Mouse (Mus musculus): Measurements from ENCODE around the gene Sf3a1. TPM values are rescaled to one million over a fixed set of nuclear protein-coding genes. Genes with fewer than 3 reads are reported as not detected.
A peak's percentile ranks its signal among the peaks of the same experiment; 100 is the strongest.

The Sf3a1 gene
- polyA plus RNA-seq, 1 experiment from 2014 or later = 38.7 TPM

DNA sequence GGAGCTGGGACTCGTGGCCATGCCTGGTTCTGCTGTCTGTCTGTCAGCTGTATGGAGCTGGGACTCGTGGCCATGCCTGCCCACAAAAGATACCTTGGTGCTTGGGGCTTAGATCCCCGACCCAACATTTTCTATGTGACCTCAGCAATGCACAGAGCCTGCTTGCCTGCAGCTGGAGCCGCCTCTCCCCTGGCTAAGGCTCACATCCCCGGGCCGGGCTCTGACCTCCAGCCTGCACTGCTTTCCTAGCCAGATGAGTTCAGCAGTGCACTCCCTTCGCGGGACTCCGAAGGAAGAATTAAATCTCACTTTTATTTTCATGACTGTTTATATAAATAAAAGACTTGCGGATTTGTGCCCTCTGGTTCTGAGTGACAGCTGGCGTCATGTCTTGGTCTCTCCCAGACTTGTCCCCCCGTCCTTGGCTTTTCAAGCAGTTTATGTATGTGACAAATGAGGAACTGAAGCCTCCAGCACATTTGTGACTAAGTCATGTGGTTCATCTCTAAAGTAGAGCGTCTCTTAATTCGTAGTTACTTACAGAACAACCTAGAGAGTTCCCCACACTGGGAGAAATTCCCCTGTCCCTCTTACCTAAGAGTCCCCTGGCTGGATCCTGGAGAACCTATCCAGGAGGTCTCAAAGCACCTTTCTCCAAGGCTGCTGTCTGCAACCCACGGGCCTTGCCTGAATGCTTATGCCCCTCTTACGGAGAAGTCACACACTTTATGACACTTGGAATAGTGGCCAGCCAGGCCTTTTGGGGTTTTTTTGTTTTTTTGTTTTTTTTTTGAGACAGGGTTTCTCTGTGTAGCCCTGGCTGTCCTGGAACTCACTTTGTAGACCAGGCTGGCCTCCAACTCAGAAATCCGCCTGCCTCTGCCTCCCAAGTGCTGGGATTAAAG, 62.1 kb downstream of the Sf3a1 start:
- Histone ChIP-seq H3K36me3 (ENCODE audit: control insufficient read depth, insufficient read depth, low read length) (no peaks in the 10 kb centered on the region), H3K27me3 (replicated peaks; ENCODE audit: control insufficient read depth, insufficient read depth, low read length) (peaks cover 10% of the 10 kb centered on the region), H3K9ac (ENCODE audit: low read depth, low read length) (no peak overlapping the region), H3K27ac (ENCODE audit: low read depth, low read length) (no peak overlapping the region), H3K4me3 (ENCODE audit: low read length) (no peak overlapping the region), H3K4me1 (ENCODE audit: control insufficient read depth, insufficient read depth, low read depth, low read length) (peaks cover 6% of the 10 kb centered on the region; the same call in 1 of the 2 replicates), H3K9me3 (ENCODE audit: control insufficient read depth, low read length) (peaks cover 5% of the 10 kb centered on the region; the same call in 1 of the 2 replicates), H3K4me2 (ENCODE audit: low read length) (no peak overlapping the region)
- ATAC-seq = no peak
- WGBS = 79% methylated on average over 17 of the region's 17 CpGs

DNA sequence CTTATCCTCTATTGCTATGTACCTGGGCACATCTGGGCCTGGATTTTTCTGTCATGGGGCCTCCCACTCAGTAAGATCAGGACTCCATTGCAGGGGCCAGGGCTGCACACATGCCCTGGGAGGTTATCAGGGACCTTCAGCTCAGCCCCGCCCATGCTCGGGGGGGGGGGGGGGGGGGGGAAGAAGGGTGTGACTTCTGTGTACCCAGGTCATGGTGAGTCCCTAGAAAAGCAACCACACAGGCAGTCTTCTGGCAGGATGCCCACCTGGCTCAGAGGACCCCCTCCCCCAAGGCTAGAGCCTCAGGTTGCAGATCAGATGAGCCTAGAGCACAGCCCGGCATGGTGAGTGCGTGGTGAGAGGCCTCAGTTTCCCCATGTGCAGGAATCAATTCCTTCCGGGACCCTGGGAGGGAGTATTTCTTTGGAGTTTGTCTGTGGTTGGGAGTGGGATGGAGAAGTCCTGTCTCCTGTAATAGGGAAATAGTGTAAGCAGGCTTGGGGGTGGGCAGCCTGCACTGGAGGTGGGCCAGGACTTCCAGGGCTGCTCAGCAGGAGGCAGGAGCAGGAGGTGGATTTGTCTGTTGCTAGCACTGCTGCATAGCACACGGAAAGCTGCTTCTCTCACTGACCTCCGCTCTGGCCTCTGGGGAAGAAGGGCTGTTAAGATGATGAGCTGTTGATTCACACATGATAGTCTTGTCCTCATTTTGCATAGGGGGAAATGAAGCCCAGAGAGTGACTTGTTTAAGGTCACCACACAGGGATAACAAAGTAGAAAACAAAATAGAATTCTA, 63.4 kb downstream of the Sf3a1 start:
- ATAC-seq = no peak
- Histone ChIP-seq H3K9me3 (ENCODE audit: control insufficient read depth, low read length) (no peaks in the 10 kb centered on the region), H3K4me2 (ENCODE audit: low read length) (no peak overlapping the region), H3K4me1 (ENCODE audit: control insufficient read depth, insufficient read depth, low read depth, low read length) (no peaks in the 10 kb centered on the region; the same call in 1 of the 2 replicates), H3K36me3 (ENCODE audit: control insufficient read depth, insufficient read depth, low read length) (no peaks in the 10 kb centered on the region), H3K27ac (ENCODE audit: low read depth, low read length) (no peak overlapping the region), H3K4me3 (ENCODE audit: low read length) (no peak overlapping the region), H3K9ac (ENCODE audit: low read depth, low read length) (no peak overlapping the region), H3K27me3 (replicated peaks; ENCODE audit: control insufficient read depth, insufficient read depth, low read length) (0 out of 2 replicates have a peak, but pooled peaks cover 3% of the 10 kb centered on the region)
- 44% methylated on average over 5 of the region's 7 CpGs for WGBS

DNA sequence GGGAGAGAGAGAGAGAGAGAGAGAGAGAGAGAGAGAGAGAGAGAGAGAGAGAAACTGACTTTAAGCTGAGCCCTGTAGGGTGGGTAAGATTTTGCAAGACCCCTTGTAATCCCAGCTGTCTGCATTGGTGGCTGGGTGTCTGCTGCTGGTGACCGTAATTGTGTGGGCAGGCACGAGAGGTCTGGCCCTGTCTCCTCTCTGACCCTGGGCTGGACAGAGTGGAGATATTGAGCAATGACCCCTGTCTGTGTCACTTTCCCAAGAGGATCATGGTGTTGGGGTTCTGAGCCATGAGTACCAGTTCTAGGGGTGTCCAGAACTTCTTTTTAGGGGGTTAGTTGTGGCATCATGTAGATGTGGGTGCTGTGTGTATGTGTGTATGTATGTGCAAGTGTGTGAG, 64.1 kb downstream of the Sf3a1 start:
- no peaks in the 10 kb centered on the region for H3K27me3 ChIP-seq (replicated peaks; ENCODE audit: control insufficient read depth, insufficient read depth, low read length)
- H3K27ac ChIP-seq (ENCODE audit: low read depth, low read length) = no peak overlapping the region
- peaks cover 2% of the 10 kb centered on the region; the same call in 1 of the 2 replicates for H3K4me1 ChIP-seq (ENCODE audit: control insufficient read depth, insufficient read depth, low read depth, low read length)
- H3K9ac ChIP-seq (ENCODE audit: low read depth, low read length) = no peak overlapping the region
- H3K9me3 ChIP-seq (ENCODE audit: control insufficient read depth, low read length) = no peaks in the 10 kb centered on the region
- ATAC-seq = no peak
- H3K4me2 ChIP-seq (ENCODE audit: low read length) = no peak overlapping the region
- 61% methylated on average over 2 of the region's 2 CpGs for WGBS
- H3K4me3 ChIP-seq (ENCODE audit: low read length) = no peak overlapping the region
- no peaks in the 10 kb centered on the region for H3K36me3 ChIP-seq (ENCODE audit: control insufficient read depth, insufficient read depth, low read length)

DNA sequence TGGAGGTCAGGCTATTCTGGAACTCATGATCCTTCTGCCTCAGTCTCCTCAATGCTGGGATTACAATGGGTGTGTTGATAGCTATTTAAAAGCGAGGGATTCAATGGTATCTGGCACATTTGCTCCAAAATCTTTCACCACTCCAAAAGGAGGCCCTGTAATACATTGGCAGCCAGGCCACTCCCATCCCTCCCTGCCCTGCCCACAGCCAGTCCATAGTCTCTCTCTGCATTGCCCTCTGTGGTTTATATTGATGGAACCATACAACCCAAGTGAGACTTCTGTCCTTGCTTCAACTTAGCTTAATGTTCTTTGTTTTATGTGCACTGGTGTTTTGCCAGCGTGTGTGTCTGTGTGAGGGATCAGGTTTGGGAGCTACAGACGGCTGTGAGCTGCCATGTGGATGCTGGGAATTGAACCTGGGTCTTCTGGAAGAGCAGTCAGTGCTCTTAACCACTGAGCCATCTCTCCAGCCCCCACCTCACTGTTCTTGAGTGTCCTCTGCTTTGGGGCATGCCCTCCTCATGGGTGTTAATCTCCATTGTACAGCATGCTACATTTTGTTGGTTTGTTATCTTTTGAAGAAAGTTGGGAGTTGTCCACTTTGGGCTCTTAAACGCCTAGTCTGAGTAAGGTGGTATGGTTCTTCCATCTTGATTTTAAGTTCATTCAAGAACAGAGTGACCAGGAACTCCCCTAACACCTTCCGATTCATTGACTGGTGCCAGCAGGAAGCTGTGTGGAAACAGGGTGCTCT, 66.6 kb downstream of the Sf3a1 start:
- 85% methylated on average over 5 of the region's 5 CpGs for WGBS
- no peak for ATAC-seq
- no peaks in the 10 kb centered on the region for H3K36me3 ChIP-seq (ENCODE audit: control insufficient read depth, insufficient read depth, low read length)
- no peak overlapping the region for H3K27ac ChIP-seq (ENCODE audit: low read depth, low read length)
- no peaks in the 10 kb centered on the region for H3K27me3 ChIP-seq (replicated peaks; ENCODE audit: control insufficient read depth, insufficient read depth, low read length)
- no peak overlapping the region for H3K4me3 ChIP-seq (ENCODE audit: low read length)
- no peak overlapping the region for H3K4me2 ChIP-seq (ENCODE audit: low read length)
- H3K9ac ChIP-seq (ENCODE audit: low read depth, low read length) = no peak overlapping the region
- peaks cover 2% of the 10 kb centered on the region; the same call in 1 of the 2 replicates for H3K4me1 ChIP-seq (ENCODE audit: control insufficient read depth, insufficient read depth, low read depth, low read length)
- no peaks in the 10 kb centered on the region for H3K9me3 ChIP-seq (ENCODE audit: control insufficient read depth, low read length)

DNA sequence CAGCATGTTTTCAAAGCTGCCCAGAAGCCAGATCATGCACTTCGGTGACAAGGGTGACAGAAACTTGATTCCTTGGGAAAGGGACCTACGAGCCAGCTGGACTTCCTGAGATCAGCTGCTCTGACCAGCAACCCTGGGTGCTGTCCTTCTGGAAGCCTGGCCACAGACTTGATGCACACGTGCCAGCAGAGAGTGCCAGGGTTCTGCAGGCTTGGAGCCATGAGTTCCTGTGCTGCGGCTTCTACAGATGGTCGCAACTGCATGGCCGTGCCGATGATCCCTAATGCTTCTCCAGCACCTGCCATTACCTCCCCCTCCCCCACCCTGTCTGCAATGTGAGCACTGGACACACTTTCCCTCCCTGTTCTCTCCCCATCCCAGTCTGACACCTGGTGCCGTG, 68.3 kb downstream of the Sf3a1 start:
- 51% methylated on average over 8 of the region's 8 CpGs for WGBS
- H3K36me3 ChIP-seq (ENCODE audit: control insufficient read depth, insufficient read depth, low read length) = no peaks in the 10 kb centered on the region
- no peaks in the 10 kb centered on the region for H3K27me3 ChIP-seq (replicated peaks; ENCODE audit: control insufficient read depth, insufficient read depth, low read length)
- H3K4me3 ChIP-seq (ENCODE audit: low read length) = no peak overlapping the region
- H3K4me1 ChIP-seq (ENCODE audit: control insufficient read depth, insufficient read depth, low read depth, low read length) = peaks cover 2% of the 10 kb centered on the region; the same call in 1 of the 2 replicates
- H3K9me3 ChIP-seq (ENCODE audit: control insufficient read depth, low read length) = no peaks in the 10 kb centered on the region
- no peak overlapping the region for H3K4me2 ChIP-seq (ENCODE audit: low read length)
- peak; percentile 77; the same call in 1 of the 2 replicates for ATAC-seq
- H3K9ac ChIP-seq (ENCODE audit: low read depth, low read length) = no peak overlapping the region
- H3K27ac ChIP-seq (ENCODE audit: low read depth, low read length) = no peak overlapping the region

DNA sequence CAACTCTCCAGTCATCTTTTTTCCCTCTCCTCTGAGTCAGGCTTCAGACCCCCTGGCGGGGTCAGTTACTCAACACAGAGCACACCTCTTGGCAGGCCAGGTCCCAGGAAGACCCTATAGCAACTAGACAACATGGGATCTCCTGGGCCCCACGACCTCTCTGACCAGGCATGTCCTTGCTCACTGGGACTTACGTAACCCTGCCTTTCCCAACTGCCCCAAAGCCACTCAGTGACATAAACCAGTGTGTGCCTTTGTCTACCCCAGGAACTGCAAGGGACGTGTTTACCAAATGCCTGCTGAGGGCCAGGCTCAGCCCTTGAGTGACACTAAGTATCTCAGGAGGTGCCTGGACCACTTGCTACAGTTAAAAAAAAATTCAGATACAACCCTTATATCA, 69.7 kb downstream of the Sf3a1 start:
- Histone ChIP-seq H3K27me3 (replicated peaks; ENCODE audit: control insufficient read depth, insufficient read depth, low read length) (no peaks in the 10 kb centered on the region), H3K9ac (ENCODE audit: low read depth, low read length) (no peak overlapping the region), H3K9me3 (ENCODE audit: control insufficient read depth, low read length) (no peaks in the 10 kb centered on the region), H3K27ac (ENCODE audit: low read depth, low read length) (no peak overlapping the region), H3K36me3 (ENCODE audit: control insufficient read depth, insufficient read depth, low read length) (no peaks in the 10 kb centered on the region), H3K4me3 (ENCODE audit: low read length) (no peak overlapping the region), H3K4me2 (ENCODE audit: low read length) (no peak overlapping the region), H3K4me1 (ENCODE audit: control insufficient read depth, insufficient read depth, low read depth, low read length) (peaks cover 2% of the 10 kb centered on the region; the same call in 1 of the 2 replicates)
- WGBS = 78% methylated on average over 4 of the region's 4 CpGs
- no peak for ATAC-seq

DNA sequence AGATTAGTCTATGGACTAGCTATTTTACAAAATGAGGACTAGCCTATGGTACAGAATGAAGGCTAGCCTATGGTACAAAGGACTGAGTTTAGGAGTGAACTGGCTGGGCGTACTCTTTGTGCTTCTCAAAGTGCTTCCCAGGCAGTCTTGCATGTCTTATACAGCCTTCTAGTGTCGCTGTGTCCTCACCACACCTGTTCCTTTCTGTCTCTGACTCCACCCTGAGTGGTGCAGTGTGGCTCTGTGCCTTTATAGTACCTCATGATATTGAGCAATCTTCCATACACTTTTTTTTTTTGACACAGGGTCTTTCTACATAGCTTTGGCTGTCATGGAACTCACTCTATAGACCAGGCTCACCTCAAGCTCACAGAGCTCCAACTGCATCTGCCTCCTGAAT, 71.3 kb downstream of the Sf3a1 start:
- H3K27ac ChIP-seq (ENCODE audit: low read depth, low read length) = no peak overlapping the region
- WGBS = 89% methylated on average over 2 of the region's 2 CpGs
- no peaks in the 10 kb centered on the region for H3K36me3 ChIP-seq (ENCODE audit: control insufficient read depth, insufficient read depth, low read length)
- no peaks in the 10 kb centered on the region for H3K27me3 ChIP-seq (replicated peaks; ENCODE audit: control insufficient read depth, insufficient read depth, low read length)
- ATAC-seq = no peak
- peaks cover 2% of the 10 kb centered on the region; the same call in 1 of the 2 replicates for H3K4me1 ChIP-seq (ENCODE audit: control insufficient read depth, insufficient read depth, low read depth, low read length)
- H3K4me3 ChIP-seq (ENCODE audit: low read length) = no peak overlapping the region
- H3K9ac ChIP-seq (ENCODE audit: low read depth, low read length) = no peak overlapping the region
- H3K9me3 ChIP-seq (ENCODE audit: control insufficient read depth, low read length) = no peaks in the 10 kb centered on the region
- H3K4me2 ChIP-seq (ENCODE audit: low read length) = no peak overlapping the region

All from hindbrain, embryonic 16.5 days (tissue).